Mouse (Mus musculus) lung, embryonic 14.5 days (tissue): Measurements from ENCODE around the gene Aox1. TPM values are rescaled to one million over a fixed set of nuclear protein-coding genes. Genes with fewer than 3 reads are reported as not detected.

Experiments used
- ATAC-seq: fragments of 200-750 bp; cut with Nextera tagmentation; 2 replicates; pipeline ENCODE4 v1.8.0; 2017; ENCODE audit warnings: mild to moderate bottlenecking, moderate TSS enrichment, moderate library complexity; ENCODE audit not compliant: insufficient read depth
- DNase-seq: peaks from one replicate; pipeline ENCODE4 v3.0.0-alpha.2; 2015
- H3K27ac ChIP-seq: fragments of 300-500 bp; sonication (generic); 2 replicates; pipeline ENCODE4 v1.5.1; 2014; ENCODE audit warnings: low read depth, mild to moderate bottlenecking, moderate library complexity
- H3K27me3 ChIP-seq: fragments of 300-500 bp; sonication (generic); 2 replicates; pipeline ENCODE4 v1.6.1; 2014; ENCODE audit warnings: low read length, control low read depth; ENCODE audit not compliant: insufficient read depth
- H3K36me3 ChIP-seq: fragments of 300-500 bp; sonication (generic); 2 replicates; pipeline ENCODE4 v1.6.1; 2014; ENCODE audit warnings: control low read depth; ENCODE audit not compliant: insufficient read depth
- H3K4me1 ChIP-seq: fragments of 300-500 bp; sonication (generic); 2 replicates; pipeline ENCODE4 v1.6.1; 2014; ENCODE audit warnings: antibody characterized with exemption, control low read depth; ENCODE audit not compliant: insufficient read depth
- H3K4me2 ChIP-seq: fragments of 300-500 bp; sonication (generic); 2 replicates; pipeline ENCODE4 v1.6.1; 2014; ENCODE audit warnings: mild to moderate bottlenecking
- H3K4me3 ChIP-seq: fragments of 300-500 bp; sonication (generic); 2 replicates; pipeline ENCODE4 v1.5.1; 2014; ENCODE audit warnings: low read depth, low read length
- H3K9ac ChIP-seq: fragments of 300-500 bp; sonication (generic); 2 replicates; pipeline ENCODE4 v1.6.1; 2014
- H3K9me3 ChIP-seq: fragments of 300-500 bp; sonication (generic); 2 replicates; pipeline ENCODE4 v1.6.1; 2016; ENCODE audit warnings: low read depth, low read length, control low read depth
- CTCF ChIP-seq: IDR thresholded peaks from 2 replicates; pipeline ENCODE4 v1.5.1; 2016; ENCODE audit warnings: antibody characterized with exemption, low read depth
- WGBS: fragments of 180-500 bp; shearing (Covaris S2); extraction: QIAGEN DNeasy Blood & Tissue Kit; methylation state at CpG from one replicate; pipeline ENCODE4 v1.1.7; 2014; 5-methylcytosine and 5-hydroxymethylcytosine counted together
- polyA plus RNA-seq: library from polyadenylated mRNA; unstranded; fragments of >200 nt; fragmentation: Nextera tagmentation; extraction: Ambion mirVana; gene quantifications from 2 replicates; pipeline ENCODE4 v1.2.1, GENCODE M21; 2014

Gene Aox1
- polyA plus RNA-seq, 1 experiment from 2014 or later = 0.72 TPM

DNA sequence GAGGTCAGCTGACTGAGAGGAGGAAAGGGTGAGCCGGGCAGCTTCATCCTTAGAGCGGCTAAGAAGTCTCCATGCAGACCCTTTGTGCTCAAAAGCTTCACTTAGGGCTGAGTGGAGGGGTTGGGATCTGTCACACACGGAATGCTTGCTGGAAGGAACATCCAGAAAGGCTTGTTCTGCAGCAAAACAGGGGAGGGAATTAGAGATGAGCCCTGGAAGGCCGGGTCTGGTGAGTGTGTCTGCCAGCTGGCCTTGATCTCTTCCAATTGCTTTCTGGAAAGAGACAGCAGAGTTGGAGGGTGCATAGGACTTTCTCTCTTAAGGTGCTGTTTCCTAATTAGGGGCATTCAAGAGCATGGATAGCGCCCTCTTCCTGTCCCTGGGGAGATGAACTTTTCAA, 59.6 kb downstream of the Aox1 start:
- no peak overlapping the region for H3K27ac ChIP-seq
- no peak overlapping the region for H3K4me3 ChIP-seq
- no peak for ATAC-seq
- H3K9ac ChIP-seq = no peak overlapping the region
- 42% methylated on average over 5 of the region's 5 CpGs for WGBS
- H3K9me3 ChIP-seq = no peaks in the 10 kb centered on the region
- no peak for DNase-seq
- no peak overlapping the region for H3K4me2 ChIP-seq
- H3K4me1 ChIP-seq = no peaks in the 10 kb centered on the region
- no peaks in the 10 kb centered on the region for H3K27me3 ChIP-seq
- no peaks in the 10 kb centered on the region for H3K36me3 ChIP-seq
- TF ChIP-seq CTCF = no peak

DNA sequence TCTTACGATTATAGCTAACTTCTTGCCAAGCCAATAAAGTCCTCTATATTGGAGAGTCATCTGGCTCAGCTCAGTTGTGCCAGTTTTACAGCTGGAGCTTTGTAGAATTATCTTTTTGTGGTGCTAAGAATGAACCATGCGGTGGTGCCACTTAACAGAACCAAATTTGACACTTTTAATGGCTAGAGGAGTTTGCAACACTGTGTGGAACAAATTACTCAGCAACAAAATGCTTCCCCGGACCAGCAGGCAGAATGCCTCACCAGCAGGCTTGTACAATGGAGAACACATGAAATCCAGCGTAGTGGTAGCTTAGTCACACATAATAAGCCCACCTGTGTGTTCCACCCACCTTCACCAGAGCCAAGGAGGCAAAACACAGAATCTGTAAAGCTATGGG, 60.5 kb downstream of the Aox1 start:
- whole genome bisulfite sequencing = 77% methylated on average over 4 of the region's 4 CpGs

DNA sequence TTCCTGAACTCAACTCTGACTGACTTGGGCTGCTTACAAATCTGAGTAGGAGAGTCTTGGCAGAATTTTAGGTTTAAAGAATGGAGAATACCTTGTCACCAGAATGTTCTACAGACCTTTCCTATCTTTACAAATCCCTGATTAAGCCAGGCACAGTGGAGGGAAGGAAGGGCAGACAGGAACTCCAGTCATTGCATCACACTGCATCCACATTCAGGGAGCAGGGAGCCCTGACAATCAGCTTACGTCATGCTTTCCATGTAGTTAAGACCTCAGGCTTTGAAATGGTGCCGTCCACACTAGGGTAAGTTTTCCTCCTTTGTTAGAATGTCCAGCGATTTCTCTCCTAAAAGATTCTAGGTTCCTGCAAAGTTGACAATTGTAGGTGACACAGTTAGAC, 61.5 kb downstream of the Aox1 start:
- WGBS = 69% methylated on average over 3 of the region's 3 CpGs
- Histone ChIP-seq H3K9ac (no peak overlapping the region), H3K27ac (no peak overlapping the region), H3K36me3 (no peaks in the 10 kb centered on the region), H3K4me3 (no peak overlapping the region), H3K4me2 (no peak overlapping the region), H3K4me1 (no peaks in the 10 kb centered on the region), H3K27me3 (no peaks in the 10 kb centered on the region), H3K9me3 (no peaks in the 10 kb centered on the region)
- no peak for TF ChIP-seq CTCF
- DNase-seq (no peak), ATAC-seq (no peak)

More for the DNA sequence above, 60.5 kb downstream of the Aox1 start:
- Histone ChIP-seq H3K4me2 (no peak overlapping the region), H3K9me3 (no peaks in the 10 kb centered on the region), H3K4me3 (no peak overlapping the region), H3K4me1 (no peaks in the 10 kb centered on the region), H3K9ac (no peak overlapping the region), H3K36me3 (no peaks in the 10 kb centered on the region), H3K27ac (no peak overlapping the region), H3K27me3 (no peaks in the 10 kb centered on the region)
- ATAC-seq (no peak), DNase-seq (no peak)
- TF ChIP-seq CTCF = no peak

DNA sequence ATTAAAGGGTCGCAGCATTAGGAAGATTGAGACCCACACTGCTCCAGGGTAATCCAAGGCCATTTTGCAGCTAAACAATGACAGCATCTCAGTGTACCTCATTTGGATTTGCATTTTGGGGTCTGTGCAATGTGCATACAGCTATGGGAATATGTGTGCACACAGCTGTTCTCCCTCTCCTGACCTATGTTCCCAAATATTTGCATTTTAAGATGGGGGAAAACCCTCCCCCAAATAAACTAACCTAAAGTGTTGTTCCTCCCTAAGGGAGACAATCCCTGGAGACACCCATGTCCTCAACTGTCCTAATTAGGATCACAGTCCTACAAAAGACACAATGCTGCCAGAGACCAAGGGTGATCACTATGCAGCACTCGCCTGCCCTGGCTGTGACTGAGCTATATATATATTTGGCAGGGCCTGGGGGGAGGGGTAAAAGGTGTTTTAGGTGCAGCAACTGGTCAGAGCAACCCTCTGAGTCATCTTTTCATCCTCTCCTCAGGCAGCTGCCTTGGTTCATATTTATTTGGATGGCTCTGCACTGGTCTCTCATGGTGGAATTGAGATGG, 62.3 kb downstream of the Aox1 start:
- Histone ChIP-seq H3K36me3 (no peaks in the 10 kb centered on the region), H3K4me2 (no peak overlapping the region), H3K4me1 (no peaks in the 10 kb centered on the region), H3K27me3 (no peaks in the 10 kb centered on the region), H3K9me3 (no peaks in the 10 kb centered on the region), H3K4me3 (no peak overlapping the region), H3K27ac (no peak overlapping the region), H3K9ac (no peak overlapping the region)
- 78% methylated on average over 2 of the region's 2 CpGs for WGBS
- no peak for TF ChIP-seq CTCF
- DNase-seq (no peak), ATAC-seq (no peak)

DNA sequence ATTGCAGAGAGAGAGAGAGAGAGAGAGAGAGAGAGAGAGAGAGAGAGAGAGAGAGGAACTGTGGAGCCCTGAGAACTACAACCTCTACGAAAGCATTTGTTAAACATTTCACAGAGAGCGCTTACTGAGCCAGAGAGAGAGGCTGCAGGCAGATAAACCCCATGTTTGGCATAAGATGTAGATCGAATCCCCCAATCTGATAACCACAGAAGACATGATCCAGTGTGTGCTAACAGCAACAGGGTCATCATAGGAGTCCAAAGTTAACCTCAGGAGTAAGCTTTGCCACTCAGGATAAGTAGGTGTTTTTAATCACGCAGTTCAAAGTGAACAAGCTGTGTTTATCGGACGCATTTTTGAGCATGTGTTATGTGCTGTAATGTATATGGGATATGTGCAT, 67.6 kb downstream of the Aox1 start:
- Histone ChIP-seq H3K27me3 (no peaks in the 10 kb centered on the region), H3K27ac (no peak overlapping the region), H3K9ac (no peak overlapping the region), H3K4me3 (no peak overlapping the region), H3K4me1 (no peaks in the 10 kb centered on the region), H3K36me3 (no peaks in the 10 kb centered on the region), H3K4me2 (no peak overlapping the region), H3K9me3 (no peaks in the 10 kb centered on the region)
- no peak for TF ChIP-seq CTCF
- WGBS = 68% methylated on average over 6 of the region's 6 CpGs
- ATAC-seq (no peak), DNase-seq (no peak)

DNA sequence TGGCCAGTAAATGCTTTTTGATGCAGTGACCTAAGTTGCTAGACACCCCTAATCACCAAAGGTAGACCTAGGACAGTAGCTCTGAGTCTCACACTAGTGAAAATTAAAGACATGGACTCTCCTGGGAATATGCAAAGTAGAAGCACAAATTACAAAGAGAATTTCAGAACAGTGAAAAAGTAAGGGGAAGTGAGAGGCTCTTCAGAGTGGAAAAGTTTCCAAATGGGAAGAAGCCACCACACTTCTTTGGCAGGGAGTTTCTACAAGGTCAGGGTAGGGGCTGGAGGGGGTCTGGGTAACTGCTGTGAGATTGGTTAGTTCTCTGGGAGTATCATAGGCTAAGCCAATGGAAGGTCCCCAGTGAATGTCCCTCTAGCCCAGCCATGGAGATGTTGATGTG, 69.4 kb downstream of the Aox1 start:
- TF ChIP-seq CTCF = no peak

DNA sequence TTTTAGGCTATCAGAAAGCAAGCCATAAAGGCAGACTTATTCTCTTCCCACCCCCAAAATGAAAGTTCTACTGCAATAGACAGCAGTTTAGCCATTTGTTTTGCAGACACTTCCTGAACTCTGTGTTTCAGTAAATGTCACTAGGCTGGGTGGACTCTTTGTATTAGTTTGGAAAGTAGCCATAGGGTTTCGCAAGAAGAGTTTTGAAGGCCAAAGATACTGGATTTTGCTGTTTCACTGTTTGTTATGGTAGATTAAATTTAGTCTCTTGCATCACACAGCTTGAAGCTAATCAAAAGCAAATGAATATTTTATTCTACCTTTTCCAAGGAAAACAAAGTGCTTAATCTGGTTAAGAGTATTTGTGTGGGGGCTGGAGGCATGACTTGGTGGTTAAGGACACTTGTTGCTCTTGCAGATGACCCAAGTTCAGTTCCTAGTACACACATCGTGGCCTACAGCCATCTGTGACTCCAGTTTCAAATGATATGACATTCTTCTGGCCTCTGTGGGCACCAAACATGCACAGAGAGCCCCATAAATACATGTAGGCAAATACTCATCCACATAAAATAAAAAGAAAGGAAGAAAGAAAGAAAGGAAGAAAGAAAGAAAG, 71.9 kb downstream of the Aox1 start:
- WGBS = 61% methylated on average over 2 of the region's 2 CpGs

More for the DNA sequence above, 69.4 kb downstream of the Aox1 start:
- Histone ChIP-seq H3K4me2 (no peak overlapping the region), H3K36me3 (no peaks in the 10 kb centered on the region), H3K27ac (no peak overlapping the region), H3K9ac (no peak overlapping the region), H3K4me3 (no peak overlapping the region), H3K27me3 (no peaks in the 10 kb centered on the region), H3K4me1 (no peaks in the 10 kb centered on the region), H3K9me3 (no peaks in the 10 kb centered on the region)
- ATAC-seq (no peak), DNase-seq (no peak)

DNA sequence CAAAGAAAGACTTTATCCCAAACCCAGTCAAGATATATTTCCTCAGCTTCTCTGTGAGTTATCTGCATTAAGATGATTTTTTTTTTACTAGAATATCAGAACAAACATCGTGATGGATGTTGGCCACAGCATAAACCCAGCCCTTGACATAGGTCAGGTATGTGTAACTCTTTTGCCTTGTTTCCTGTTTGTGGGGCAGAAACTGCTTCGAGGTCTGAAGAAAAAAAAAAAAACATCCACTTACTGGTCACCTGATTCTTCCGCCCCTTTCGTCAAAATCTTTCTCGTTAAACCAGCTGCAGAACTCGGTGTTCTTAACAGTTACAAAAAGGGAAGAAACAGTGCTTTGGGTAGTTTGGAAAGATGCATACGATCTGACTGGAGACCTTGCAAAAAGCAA, 72.8 kb downstream of the Aox1 start:
- ATAC-seq (no peak), DNase-seq (no peak)
- 72% methylated on average over 7 of the region's 7 CpGs for WGBS
- Histone ChIP-seq H3K27me3 (no peaks in the 10 kb centered on the region), H3K27ac (no peak overlapping the region), H3K36me3 (no peaks in the 10 kb centered on the region), H3K9me3 (no peaks in the 10 kb centered on the region), H3K9ac (no peak overlapping the region), H3K4me2 (no peak overlapping the region), H3K4me1 (no peaks in the 10 kb centered on the region), H3K4me3 (no peak overlapping the region)
- TF ChIP-seq CTCF = no peak

More for the DNA sequence above, 71.9 kb downstream of the Aox1 start:
- H3K9ac ChIP-seq = no peak overlapping the region
- peak; percentile 85 for DNase-seq
- H3K27ac ChIP-seq = peak overlapping the region; percentile 21; the same call in 1 of the 2 replicates
- no peak for ATAC-seq
- no peaks in the 10 kb centered on the region for H3K9me3 ChIP-seq
- TF ChIP-seq CTCF = no peak
- no peak overlapping the region for H3K4me3 ChIP-seq
- H3K27me3 ChIP-seq = no peaks in the 10 kb centered on the region
- H3K4me2 ChIP-seq = no peak overlapping the region
- no peaks in the 10 kb centered on the region for H3K4me1 ChIP-seq
- H3K36me3 ChIP-seq = no peaks in the 10 kb centered on the region
